20 mouse cellular contexts compared by ENCODE assay signal in genomic region chr5:76789881-76790280, GRCm38 (mm10).
"Had no signal": no experiment of that assay in that cellular context is flagged by ENCODE, and none has a peak within 500 bp of the region (broad histone marks: within the 10 kb centered on the region; RNA-seq: fewer than 3 reads in every experiment).

No protein-coding gene starts in this region.

- ATAC-seq: liver, postnatal 0 days; midbrain, embryonic 13.5 days; midbrain, embryonic 15.5 days had no signal

- H3K27me3 ChIP-seq: liver, embryonic 13.5 days; liver, embryonic 15.5 days; midbrain, embryonic 13.5 days; midbrain, embryonic 15.5 days; neural tube, embryonic 13.5 days; neural tube, embryonic 15.5 days had no signal

- H3K4me1 ChIP-seq: liver, embryonic 15.5 days; midbrain, embryonic 10.5 days; midbrain, embryonic 13.5 days; midbrain, embryonic 15.5 days; neural tube, embryonic 13.5 days; neural tube, embryonic 15.5 days had no signal

- H3K9me3 ChIP-seq: liver, embryonic 13.5 days; liver, embryonic 15.5 days; midbrain, embryonic 10.5 days; midbrain, embryonic 13.5 days; midbrain, embryonic 15.5 days; neural tube, embryonic 13.5 days; neural tube, embryonic 15.5 days had no signal

- H3K36me3 ChIP-seq: liver, embryonic 13.5 days had no signal

- H3K9ac ChIP-seq: liver, embryonic 13.5 days; liver, embryonic 15.5 days; liver, postnatal 0 days; midbrain, embryonic 13.5 days; midbrain, embryonic 15.5 days; neural tube, embryonic 13.5 days; neural tube, embryonic 15.5 days had no signal

- H3K27ac ChIP-seq: liver, embryonic 13.5 days; liver, embryonic 15.5 days; macrophage; midbrain, embryonic 10.5 days; midbrain, embryonic 13.5 days; midbrain, embryonic 15.5 days; neural tube, embryonic 13.5 days; neural tube, embryonic 15.5 days had no signal

- H3K4me3 ChIP-seq: liver, embryonic 13.5 days; liver, embryonic 15.5 days; midbrain, embryonic 10.5 days; midbrain, embryonic 13.5 days; midbrain, embryonic 15.5 days; myocyte; neural tube, embryonic 13.5 days; neural tube, embryonic 15.5 days had no signal

- H3K4me2 ChIP-seq: liver, embryonic 13.5 days; liver, embryonic 15.5 days; midbrain, embryonic 13.5 days; midbrain, embryonic 15.5 days; neural tube, embryonic 13.5 days; neural tube, embryonic 15.5 days had no signal

- DNase-seq: liver, embryonic 13.5 days; liver, postnatal 0 days; lung, adult 2 months; lung, postnatal 14 days; lung, postnatal 36 days; retina, postnatal 1 day; right cerebral cortex, adult 18-20 months; right cerebral cortex, postnatal 25 days; right cerebral cortex, postnatal 4 days; spleen, adult 18-20 months; thymus, adult 2 months; thymus, postnatal 36 days had no signal
